Mouse (Mus musculus) lung, embryonic 16.5 days (tissue): ENCODE results near the gene Fgfr2. TPM values are rescaled to one million over a fixed set of nuclear protein-coding genes. Genes with fewer than 3 reads are reported as not detected.

ENCODE experiments used
- ATAC-seq: fragments of 200-750 bp; cut with Nextera tagmentation; 2 replicates; pipeline ENCODE4 v1.8.0; 2017; ENCODE audit warnings: low read depth, mild to moderate bottlenecking, moderate library complexity
- H3K27ac ChIP-seq: fragments of 300-500 bp; sonication (generic); 2 replicates; pipeline ENCODE4 v1.5.1; 2014; ENCODE audit warnings: mild to moderate bottlenecking, control low read depth, low read length
- H3K27me3 ChIP-seq: fragments of 300-500 bp; sonication (generic); 2 replicates; pipeline ENCODE4 v1.6.1; 2014; ENCODE audit warnings: low read depth, low read length, mixed read lengths; ENCODE audit not compliant: control insufficient read depth, insufficient read depth
- H3K36me3 ChIP-seq: fragments of 300-500 bp; sonication (generic); 2 replicates; pipeline ENCODE4 v1.6.1; 2014; ENCODE audit warnings: low read length; ENCODE audit not compliant: control insufficient read depth, insufficient read depth
- H3K4me1 ChIP-seq: fragments of 300-500 bp; sonication (generic); replicated peaks from 2 replicates; pipeline ENCODE4 v1.6.1; 2014; ENCODE audit warnings: low read length, mixed read lengths; ENCODE audit not compliant: control insufficient read depth, insufficient read depth
- H3K4me2 ChIP-seq: fragments of 300-500 bp; sonication (generic); 2 replicates; pipeline ENCODE4 v1.6.1; 2014; ENCODE audit warnings: low read depth, low read length, control low read depth
- H3K4me3 ChIP-seq: fragments of 300-500 bp; sonication (generic); 2 replicates; pipeline ENCODE4 v1.5.1; 2014; ENCODE audit warnings: mild to moderate bottlenecking, low read length, control low read depth
- H3K9ac ChIP-seq: fragments of 300-500 bp; sonication (generic); 2 replicates; pipeline ENCODE4 v1.6.1; 2014; ENCODE audit warnings: low read length, control low read depth
- H3K9me3 ChIP-seq: fragments of 300-500 bp; sonication (generic); 2 replicates; pipeline ENCODE4 v1.6.1; 2016; ENCODE audit warnings: low read length; ENCODE audit not compliant: control insufficient read depth
- WGBS: fragments of 180-500 bp; shearing (Covaris S2); extraction: QIAGEN DNeasy Blood & Tissue Kit; methylation state at CpG from one replicate; pipeline ENCODE4 v1.1.7; 2014; 5-methylcytosine and 5-hydroxymethylcytosine counted together
- polyA plus RNA-seq: library from polyadenylated mRNA; unstranded; fragments of >200 nt; fragmentation: Nextera tagmentation; extraction: Ambion mirVana; gene quantifications from 2 replicates; pipeline ENCODE4 v1.2.1, GENCODE M21; 2015

Fgfr2 gene
- polyA plus RNA-seq, 1 experiment from 2014 or later = 175 TPM

- Histone ChIP-seq H3K4me1 (peaks cover 13% of the 10 kb centered on the region), H3K36me3 (peaks cover under 1% of the 10 kb centered on the region; the same call in 1 of the 2 replicates), H3K4me3 (no peak overlapping the region), H3K27ac (no peak overlapping the region), H3K9ac (no peak overlapping the region), H3K27me3 (no peaks in the 10 kb centered on the region), H3K9me3 (no peaks in the 10 kb centered on the region), H3K4me2 (no peak overlapping the region)
- no peak for ATAC-seq
- 74% methylated on average over 8 of the region's 8 CpGs for WGBS
These were observed 1759.0 kb downstream of the Fgfr2 start for GRCm38 (mm10) chr7:131364131-131364530.

- Histone ChIP-seq H3K9ac (peak within 1 kb of the TSS; percentile 92), H3K4me3 (peak within 1 kb of the TSS; percentile 84), H3K36me3 (peaks cover 13% of the 10 kb centered on the region; the same call in 1 of the 2 replicates), H3K27ac (peak within 1 kb of the TSS; percentile 97), H3K4me2 (peak within 1 kb of the TSS; percentile 94), H3K27me3 (no peaks in the 10 kb centered on the region), H3K4me1 (peaks cover 13% of the 10 kb centered on the region), H3K9me3 (no peaks in the 10 kb centered on the region)
- WGBS = under 1% methylated on average over 55 of the region's 55 CpGs
- ATAC-seq = peak; percentile 99
These were observed 1760.4 kb downstream of the Fgfr2 start, which contains the start of gene 2310057M21Rik for GRCm38 (mm10) chr7:131362615-131363300. 2310057M21Rik (minus strand) TSS chr7:131362759.

- H3K27me3 ChIP-seq = no peaks in the 10 kb centered on the region
- peak overlapping the region; percentile 92 for H3K9ac ChIP-seq
- H3K9me3 ChIP-seq = no peaks in the 10 kb centered on the region
- peak overlapping the region; percentile 91 for H3K27ac ChIP-seq
- H3K36me3 ChIP-seq = peaks cover 16% of the 10 kb centered on the region; the same call in 1 of the 2 replicates
- H3K4me1 ChIP-seq = peaks cover 13% of the 10 kb centered on the region
- under 1% methylated on average over 35 of the region's 35 CpGs for WGBS
- peak overlapping the region; percentile 84 for H3K4me3 ChIP-seq
- peak overlapping the region; percentile 94 for H3K4me2 ChIP-seq
- ATAC-seq = peak; percentile 74
These were observed 1760.9 kb downstream of the Fgfr2 start for GRCm38 (mm10) chr7:131362269-131362614.

GRCm38 (mm10) chr7:131356105-131356504 is 1767.0 kb downstream of the Fgfr2 start:
- H3K4me3 ChIP-seq = no peak overlapping the region
- WGBS = 90% methylated on average over 13 of the region's 13 CpGs
- no peak overlapping the region for H3K4me2 ChIP-seq
- no peaks in the 10 kb centered on the region for H3K27me3 ChIP-seq
- H3K36me3 ChIP-seq = peaks cover 27% of the 10 kb centered on the region
- no peak overlapping the region for H3K27ac ChIP-seq
- ATAC-seq = no peak
- H3K9me3 ChIP-seq = no peaks in the 10 kb centered on the region
- no peak overlapping the region for H3K9ac ChIP-seq
- H3K4me1 ChIP-seq = peaks cover 3% of the 10 kb centered on the region

- H3K9me3 ChIP-seq = no peaks in the 10 kb centered on the region
- H3K4me1 ChIP-seq = no peaks in the 10 kb centered on the region
- H3K27ac ChIP-seq = no peak overlapping the region
- no peak overlapping the region for H3K4me2 ChIP-seq
- no peak for ATAC-seq
- H3K9ac ChIP-seq = no peak overlapping the region
- 85% methylated on average over 7 of the region's 7 CpGs for WGBS
- H3K4me3 ChIP-seq = no peak overlapping the region
- H3K36me3 ChIP-seq = peaks cover 31% of the 10 kb centered on the region
- no peaks in the 10 kb centered on the region for H3K27me3 ChIP-seq
These were observed 1777.2 kb downstream of the Fgfr2 start for GRCm38 (mm10) chr7:131345856-131346541.

- H3K4me2 ChIP-seq = no peak overlapping the region
- H3K4me1 ChIP-seq = peaks cover 7% of the 10 kb centered on the region; the same call in 1 of the 2 replicates
- no peak overlapping the region for H3K9ac ChIP-seq
- 18% methylated on average over 8 of the region's 8 CpGs for WGBS
- H3K4me3 ChIP-seq = no peak overlapping the region
- H3K27me3 ChIP-seq = no peaks in the 10 kb centered on the region
- peak overlapping the region; percentile 63 for H3K27ac ChIP-seq
- peaks cover 9% of the 10 kb centered on the region; the same call in 1 of the 2 replicates for H3K36me3 ChIP-seq
- ATAC-seq = peak; percentile 56; the same call in 1 of the 2 replicates
- H3K9me3 ChIP-seq = no peaks in the 10 kb centered on the region
These were observed 1785.6 kb downstream of the Fgfr2 start for GRCm38 (mm10) chr7:131337502-131338068.

GRCm38 (mm10) chr7:131333564-131333963 is 1789.6 kb downstream of the Fgfr2 start, which contains the start of gene Fam24a:
Fam24a (plus strand) TSS chr7:131333864.
- Histone ChIP-seq H3K36me3 (no peaks in the 10 kb centered on the region), H3K9ac (no peak within 1 kb of the TSS), H3K9me3 (no peaks in the 10 kb centered on the region), H3K4me1 (peaks cover 7% of the 10 kb centered on the region; the same call in 1 of the 2 replicates), H3K27me3 (no peaks in the 10 kb centered on the region), H3K4me2 (no peak within 1 kb of the TSS), H3K4me3 (no peak within 1 kb of the TSS), H3K27ac (no peak within 1 kb of the TSS)
- 31% methylated on average over 1 of the region's 1 CpGs for WGBS
- ATAC-seq = no peak

- no peaks in the 10 kb centered on the region for H3K36me3 ChIP-seq
- H3K4me3 ChIP-seq = no peak overlapping the region
- no peaks in the 10 kb centered on the region for H3K9me3 ChIP-seq
- no peak overlapping the region for H3K4me2 ChIP-seq
- no peaks in the 10 kb centered on the region for H3K4me1 ChIP-seq
- WGBS = 54% methylated on average over 2 of the region's 2 CpGs
- H3K27me3 ChIP-seq = no peaks in the 10 kb centered on the region
- no peak overlapping the region for H3K9ac ChIP-seq
- H3K27ac ChIP-seq = no peak overlapping the region
- no peak for ATAC-seq
These were observed 1791.5 kb downstream of the Fgfr2 start for GRCm38 (mm10) chr7:131331688-131332087.

GRCm38 (mm10) chr7:131329416-131329815 is 1793.7 kb downstream of the Fgfr2 start, which contains the start of gene Fam24b:
Fam24b (minus strand) TSS chr7:131329516.
- no peaks in the 10 kb centered on the region for H3K27me3 ChIP-seq
- H3K4me1 ChIP-seq = no peaks in the 10 kb centered on the region
- no peaks in the 10 kb centered on the region for H3K9me3 ChIP-seq
- 91% methylated on average over 5 of the region's 5 CpGs for WGBS
- H3K4me2 ChIP-seq = no peak within 1 kb of the TSS
- H3K4me3 ChIP-seq = no peak within 1 kb of the TSS
- H3K27ac ChIP-seq = no peak within 1 kb of the TSS
- ATAC-seq = no peak
- H3K36me3 ChIP-seq = no peaks in the 10 kb centered on the region
- H3K9ac ChIP-seq = no peak within 1 kb of the TSS
